Mouse (Mus musculus) T-helper 2 cell (primary cell): ENCODE results near the gene Ccne1.

Source experiments
- in situ Hi-C: fragments of 300-600 bp; cut with MboI, MseI; formaldehyde crosslinking; loops from one replicate; pipeline ENCODE4 v1.15.1; 2025; ENCODE audit warnings: high pct_unique_total_duplicates

Ccne1 gene

GRCm38 (mm10) chr7:38054246-38054645, 53.1 kb downstream of the Ccne1 start:
- in situ Hi-C loops: no loop called here
